Mouse (Mus musculus): Measurements from ENCODE around the gene Gm20807. TPM values are rescaled to one million over a fixed set of nuclear protein-coding genes. Genes with fewer than 3 reads are reported as not detected.
"Not testable (repeated sequence)": the region's sequence is repeated elsewhere in the genome, so short reads cannot be mapped to it uniquely, and the experiment has no call there.

Gene Gm20807
- not detected in 2 replicates for polyA plus RNA-seq (2012)

DNA sequence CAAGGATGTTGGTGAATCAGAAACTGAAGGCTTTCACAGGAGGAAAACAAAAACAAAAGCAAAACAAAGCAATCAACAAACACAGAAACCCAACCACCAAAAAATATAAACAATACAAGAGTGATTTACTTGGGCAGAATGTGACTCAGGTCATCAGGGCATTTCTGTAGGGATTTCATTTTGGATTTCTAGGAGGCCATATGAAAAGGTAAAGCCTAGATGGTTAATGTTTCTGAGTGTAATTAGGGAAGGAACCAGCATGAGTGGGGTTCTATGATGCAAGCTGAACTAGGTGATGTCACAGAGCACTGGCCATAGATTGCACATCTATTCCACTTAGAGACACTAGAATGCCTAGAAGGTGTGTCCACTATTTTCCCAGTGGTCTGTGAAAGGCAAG lies at the start of gene Gm20807:
Gm20807 (plus strand) TSS at position 301 of the 400 bp plus-strand sequence.
- not testable (repeated sequence) for TF ChIP-seq GATA1 (IDR thresholded peaks at IDR 0.05; ENCODE audit: low read length)

Other genes starting within 250 kb of the Gm20807 start
- not detected in 2 replicates for gene Gm21891, start 90.6 kb downstream of the Gm20807 start, polyA plus RNA-seq (2012)
- gene Gm21425, start 119.1 kb downstream of the Gm20807 start, polyA plus RNA-seq (2012) = not detected in 2 replicates
- not detected in 2 replicates for gene Gm21828, start 181.0 kb downstream of the Gm20807 start, polyA plus RNA-seq (2012)
- gene Gm21440, start 209.5 kb downstream of the Gm20807 start, polyA plus RNA-seq (2012) = not detected in 2 replicates
- gene Gm21454, start 209.6 kb downstream of the Gm20807 start, polyA plus RNA-seq (2012) = not detected in 2 replicates